Mouse (Mus musculus) lung, adult 2 months (tissue): Measurements from ENCODE around the gene Enpp3.

Experiments used
- CTCF ChIP-seq: fragments of 200-500 bp; IDR thresholded peaks from 2 replicates; pipeline ENCODE4 v1.5.1; 2011; ENCODE audit warnings: mild to moderate bottlenecking, low read length, control low read depth; ENCODE audit not compliant: insufficient read depth
- POLR2A ChIP-seq: fragments of 200-500 bp; IDR thresholded peaks from 2 replicates; pipeline ENCODE4 v1.6.1; 2011; ENCODE audit warnings: low read depth, mild to moderate bottlenecking, control low read depth, low read length, borderline replicate concordance; ENCODE audit errors: extremely low read depth

- no peak for TF ChIP-seq POLR2A
- TF ChIP-seq CTCF = no peak
Measured at GRCm38 (mm10) chr10:24753536-24754250, 88.9 kb downstream of the Enpp3 start.
